Mouse (Mus musculus): ENCODE results near the gene Fam131b. TPM values are rescaled to one million over a fixed set of nuclear protein-coding genes. Genes with fewer than 3 reads are reported as not detected.
A peak's percentile ranks its signal among the peaks of the same experiment; 100 is the strongest.

Fam131b gene
- polyA plus RNA-seq, 1 experiment, result 0.24 TPM

GRCm38 (mm10) chr6:42330946-42331345, 6.5 kb upstream of the Fam131b start:
- Histone ChIP-seq H3K36me3 (ENCODE audit: control insufficient read depth, insufficient read depth, low read length) (no peaks in the 10 kb centered on the region), H3K4me3 (ENCODE audit: control insufficient read depth, insufficient read depth, low read length) (no peak overlapping the region), H3K27ac (ENCODE audit: control insufficient read depth, insufficient read depth, low read length) (no peak overlapping the region), H3K27me3 (ENCODE audit: control insufficient read depth, insufficient read depth, low read length) (no peaks in the 10 kb centered on the region), H3K4me1 (replicated peaks; ENCODE audit: control insufficient read depth, insufficient read depth, low read length) (no peaks in the 10 kb centered on the region)
- WGBS, result 97% methylated on average over 3 of the region's 3 CpGs
- TF ChIP-seq POLR2A (IDR thresholded peaks at IDR 0.05; ENCODE audit: control insufficient read depth, extremely low read depth, insufficient read depth, low read length, poor library complexity) (no peak), CTCF (IDR thresholded peaks at IDR 0.05; ENCODE audit: borderline replicate concordance, control insufficient read depth, extremely low read depth, insufficient read depth, low read length, poor library complexity) (no peak)
- DNase-seq, result no peak

GRCm38 (mm10) chr6:42330216-42330615, 5.8 kb upstream of the Fam131b start:
- no peaks in the 10 kb centered on the region for H3K4me1 ChIP-seq (replicated peaks; ENCODE audit: control insufficient read depth, insufficient read depth, low read length)
- H3K27ac ChIP-seq (ENCODE audit: control insufficient read depth, insufficient read depth, low read length), result no peak overlapping the region
- TF ChIP-seq POLR2A (IDR thresholded peaks at IDR 0.05; ENCODE audit: control insufficient read depth, extremely low read depth, insufficient read depth, low read length, poor library complexity) (no peak), CTCF (IDR thresholded peaks at IDR 0.05; ENCODE audit: borderline replicate concordance, control insufficient read depth, extremely low read depth, insufficient read depth, low read length, poor library complexity) (no peak)
- no peak overlapping the region for H3K4me3 ChIP-seq (ENCODE audit: control insufficient read depth, insufficient read depth, low read length)
- H3K36me3 ChIP-seq (ENCODE audit: control insufficient read depth, insufficient read depth, low read length), result no peaks in the 10 kb centered on the region
- DNase-seq, result no peak
- no peaks in the 10 kb centered on the region for H3K27me3 ChIP-seq (ENCODE audit: control insufficient read depth, insufficient read depth, low read length)
- WGBS, result 91% methylated on average over 3 of the region's 3 CpGs

- no peak for DNase-seq
- peaks cover 6% of the 10 kb centered on the region for H3K27me3 ChIP-seq (ENCODE audit: control insufficient read depth, insufficient read depth, low read length)
- peaks cover 9% of the 10 kb centered on the region for H3K4me1 ChIP-seq (replicated peaks; ENCODE audit: control insufficient read depth, insufficient read depth, low read length)
- H3K27ac ChIP-seq (ENCODE audit: control insufficient read depth, insufficient read depth, low read length), result no peak overlapping the region
- no peak overlapping the region for H3K4me3 ChIP-seq (ENCODE audit: control insufficient read depth, insufficient read depth, low read length)
- WGBS, result 88% methylated on average over 3 of the region's 3 CpGs
- no peaks in the 10 kb centered on the region for H3K36me3 ChIP-seq (ENCODE audit: control insufficient read depth, insufficient read depth, low read length)
- TF ChIP-seq POLR2A (IDR thresholded peaks at IDR 0.05; ENCODE audit: control insufficient read depth, extremely low read depth, insufficient read depth, low read length, poor library complexity) (no peak), CTCF (IDR thresholded peaks at IDR 0.05; ENCODE audit: borderline replicate concordance, control insufficient read depth, extremely low read depth, insufficient read depth, low read length, poor library complexity) (no peak)
These were observed 4.3 kb upstream of the Fam131b start for GRCm38 (mm10) chr6:42328757-42329156.

- H3K4me3 ChIP-seq (ENCODE audit: control insufficient read depth, insufficient read depth, low read length), result no peak overlapping the region
- peaks cover 12% of the 10 kb centered on the region for H3K4me1 ChIP-seq (replicated peaks; ENCODE audit: control insufficient read depth, insufficient read depth, low read length)
- H3K27ac ChIP-seq (ENCODE audit: control insufficient read depth, insufficient read depth, low read length), result no peak overlapping the region
- no peak for DNase-seq
- no peak for TF ChIP-seq POLR2A (IDR thresholded peaks at IDR 0.05; ENCODE audit: control insufficient read depth, extremely low read depth, insufficient read depth, low read length, poor library complexity)
- no peak for TF ChIP-seq CTCF (IDR thresholded peaks at IDR 0.05; ENCODE audit: borderline replicate concordance, control insufficient read depth, extremely low read depth, insufficient read depth, low read length, poor library complexity)
- 96% methylated on average over 3 of the region's 3 CpGs for WGBS
- H3K36me3 ChIP-seq (ENCODE audit: control insufficient read depth, insufficient read depth, low read length), result no peaks in the 10 kb centered on the region
- H3K27me3 ChIP-seq (ENCODE audit: control insufficient read depth, insufficient read depth, low read length), result peaks cover 15% of the 10 kb centered on the region
These were observed 2.1 kb upstream of the Fam131b start for GRCm38 (mm10) chr6:42326509-42326908.

- Histone ChIP-seq H3K27ac (ENCODE audit: control insufficient read depth, insufficient read depth, low read length) (no peak overlapping the region), H3K4me3 (ENCODE audit: control insufficient read depth, insufficient read depth, low read length) (peak overlapping the region; percentile 74), H3K36me3 (ENCODE audit: control insufficient read depth, insufficient read depth, low read length) (no peaks in the 10 kb centered on the region), H3K4me1 (replicated peaks; ENCODE audit: control insufficient read depth, insufficient read depth, low read length) (peaks cover 12% of the 10 kb centered on the region), H3K27me3 (ENCODE audit: control insufficient read depth, insufficient read depth, low read length) (peaks cover 15% of the 10 kb centered on the region)
- DNase-seq, result peak; percentile 85
- 15% methylated on average over 7 of the region's 7 CpGs for WGBS
- TF ChIP-seq CTCF (IDR thresholded peaks at IDR 0.05; ENCODE audit: borderline replicate concordance, control insufficient read depth, extremely low read depth, insufficient read depth, low read length, poor library complexity) (no peak), POLR2A (IDR thresholded peaks at IDR 0.05; ENCODE audit: control insufficient read depth, extremely low read depth, insufficient read depth, low read length, poor library complexity) (no peak)
These were observed 796 bp upstream of the Fam131b start for GRCm38 (mm10) chr6:42325268-42325609.

GRCm38 (mm10) chr6:42324067-42324481, 369 bp downstream of the Fam131b start:
- H3K27ac ChIP-seq (ENCODE audit: control insufficient read depth, insufficient read depth, low read length), result no peak overlapping the region
- peak overlapping the region; percentile 74 for H3K4me3 ChIP-seq (ENCODE audit: control insufficient read depth, insufficient read depth, low read length)
- DNase-seq, result no peak
- H3K4me1 ChIP-seq (replicated peaks; ENCODE audit: control insufficient read depth, insufficient read depth, low read length), result peaks cover 12% of the 10 kb centered on the region
- H3K27me3 ChIP-seq (ENCODE audit: control insufficient read depth, insufficient read depth, low read length), result peaks cover 15% of the 10 kb centered on the region
- TF ChIP-seq CTCF (IDR thresholded peaks at IDR 0.05; ENCODE audit: borderline replicate concordance, control insufficient read depth, extremely low read depth, insufficient read depth, low read length, poor library complexity) (no peak), POLR2A (IDR thresholded peaks at IDR 0.05; ENCODE audit: control insufficient read depth, extremely low read depth, insufficient read depth, low read length, poor library complexity) (no peak)
- no peaks in the 10 kb centered on the region for H3K36me3 ChIP-seq (ENCODE audit: control insufficient read depth, insufficient read depth, low read length)
- WGBS, result 2% methylated on average over 31 of the region's 32 CpGs
